Mouse (Mus musculus) embryonic fibroblast, embryonic 13.5 days (primary cell): ENCODE data around the gene Sytl3.
"Not testable (repeated sequence)": the region's sequence is repeated elsewhere in the genome, so short reads cannot be mapped to it uniquely, and the experiment has no call there.

Experiments
- CTCF ChIP-seq: IDR thresholded peaks from 2 replicates; pipeline ENCODE4 v1.5.1; 2011; ENCODE audit warnings: mild to moderate bottlenecking, control low read depth, low read length, moderate library complexity, borderline replicate concordance; ENCODE audit not compliant: insufficient read depth
- POLR2A ChIP-seq: IDR thresholded peaks from 2 replicates; pipeline ENCODE4 v1.6.1; 2011; ENCODE audit warnings: low read depth, mild to moderate bottlenecking, control low read depth, low read length, moderate library complexity

DNA sequence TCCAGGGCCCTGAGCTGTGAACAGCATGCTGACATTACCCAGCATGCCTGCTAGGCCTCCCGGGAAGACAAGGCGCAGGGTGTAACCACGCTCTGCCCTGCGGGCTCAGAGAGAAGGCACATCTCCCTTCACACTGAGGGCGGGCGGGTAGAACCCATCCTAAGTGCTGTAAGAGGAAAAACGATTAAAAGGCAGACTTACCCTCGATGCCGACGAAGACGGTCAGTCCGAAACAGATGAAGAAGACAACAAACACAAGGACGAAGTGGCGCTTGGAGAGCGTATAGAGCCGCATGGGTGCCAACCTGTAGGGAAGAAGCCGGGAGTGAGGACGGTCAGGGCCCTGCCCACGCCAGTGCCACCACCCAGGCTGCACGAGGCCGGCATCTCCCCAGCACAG, 19.4 kb upstream of the Sytl3 start:
- not testable (repeated sequence) for TF ChIP-seq CTCF, POLR2A
